Mouse (Mus musculus) adipose tissue, adult 10 weeks (tissue): ENCODE data around the gene Olfr1320. TPM values are rescaled to one million over a fixed set of nuclear protein-coding genes. Genes with fewer than 3 reads are reported as not detected.

Experiments used
- polyA plus RNA-seq: library from polyadenylated mRNA; stranded (reverse); fragments of 350-450 nt; fragmentation: Illumina TruSeq; extraction: RNeasy Lipid Tissue Mini Kit (QIAGEN cat#74804); gene quantifications from one replicate; pipeline ENCODE4 v1.2.3, GENCODE M21; 2014; ENCODE audit warnings: low read depth, low replicate concordance

The Olfr1320 gene
- not detected for polyA plus RNA-seq

GRCm38 (mm10) chrX:49672033-49672432 is at the start of gene Olfr1320:
Gene Olfr1320 (plus strand): TSS chrX:49672333.

Other genes with a start within 250 kb of the Olfr1320 start
- gene Arhgap36, start 208.4 kb upstream of the Olfr1320 start, polyA plus RNA-seq, result 0.37 TPM
- gene Olfr1321, start 62.7 kb downstream of the Olfr1320 start, polyA plus RNA-seq, result not detected
- gene Igsf1, start 125.4 kb downstream of the Olfr1320 start, polyA plus RNA-seq, result 0.45 TPM
- not detected for gene Olfr1322, start 219.2 kb downstream of the Olfr1320 start, polyA plus RNA-seq